ENCODE assay signal across 26 mouse cellular contexts in genomic region chr1:97615525-97615924, GRCm38 (mm10). TPM values are rescaled to one million over a fixed set of nuclear protein-coding genes. Genes with fewer than 3 reads are reported as not detected.
DNase-seq lines count a peak whose midpoint lies in the region; ATAC-seq and TF ChIP-seq lines count a peak whose summit lies in the region.
"Had no signal": no experiment of that assay in that cellular context is flagged by ENCODE, and none has a peak within 500 bp of the region (broad histone marks: within the 10 kb centered on the region; RNA-seq: fewer than 3 reads in every experiment).

No protein-coding gene starts in this region.

- no peak for DNase-seq in frontal cortex, postnatal 14 days (ENCODE audit: low spot score in 2 of 2)
- no peak for DNase-seq in left cerebral cortex, adult 2 months (ENCODE audit: extremely low spot score in 1 of 2, low spot score in 2 of 2)
- no peak for DNase-seq in left cerebral cortex, adult 11 months (ENCODE audit: low spot score)
- DNase-seq in testis, postnatal 10 days (ENCODE audit: low spot score) = no peak
- DNase-seq: adrenal gland, adult 8-10 months; adrenal gland, postnatal 14 days; adrenal gland, postnatal 36 days; B cell, adult 2 months; cerebellum, adult 11 months; cerebellum, adult 18-20 months; cerebellum, adult 8-10 months; cerebellum, adult 9-11 months; cerebellum, postnatal 14 days; cerebellum, postnatal 36 days; embryo, embryonic 11 days had no signal

- peak overlapping the region; percentile 82 for H3K27ac ChIP-seq in left cerebral cortex, adult 2 months
- H3K27ac ChIP-seq: embryonic facial prominence, embryonic 13.5 days; embryonic facial prominence, embryonic 15.5 days; forebrain, embryonic 10.5 days; forebrain, embryonic 12.5 days had no signal

- no peak for TF ChIP-seq CTCF in left cerebral cortex, adult 2 months (IDR thresholded peaks at IDR 0.05)

- intact Hi-C loops in left cerebral cortex, adult 2 months (cut with DNase I) = loop anchor here (2.0 kb wide), 1 partner anchor 45 kb away; no protein-coding TSS in a partner anchor

- ATAC-seq in frontal cortex, adult (ENCODE audit: low TSS enrichment) = peak; percentile 70
- ATAC-seq: activated CD4-positive, CD25-positive, alpha-beta regulatory T cell, adult 4 months; CD4-positive, CD25-positive, alpha-beta regulatory T cell, adult 4 months; forebrain, embryonic 14.5 days; forebrain, embryonic 16.5 days; Patski had no signal

- no peak overlapping the region for H3K4me3 ChIP-seq in left cerebral cortex, adult 2 months
- H3K4me3 ChIP-seq: embryonic facial prominence, embryonic 13.5 days; embryonic facial prominence, embryonic 15.5 days; erythroblast, embryonic 14.5 days; forebrain, embryonic 10.5 days; forebrain, embryonic 12.5 days had no signal

RNA-seq across cellular contexts. Expression of gene D1Ertd622e, which starts 46.3 kb away (rescaled TPM):
- 10 to 100 TPM; 70.4 to 84.7 TPM for total RNA-seq in left cerebral cortex, adult 2 months (2021)
